In the genomic region with DNA sequence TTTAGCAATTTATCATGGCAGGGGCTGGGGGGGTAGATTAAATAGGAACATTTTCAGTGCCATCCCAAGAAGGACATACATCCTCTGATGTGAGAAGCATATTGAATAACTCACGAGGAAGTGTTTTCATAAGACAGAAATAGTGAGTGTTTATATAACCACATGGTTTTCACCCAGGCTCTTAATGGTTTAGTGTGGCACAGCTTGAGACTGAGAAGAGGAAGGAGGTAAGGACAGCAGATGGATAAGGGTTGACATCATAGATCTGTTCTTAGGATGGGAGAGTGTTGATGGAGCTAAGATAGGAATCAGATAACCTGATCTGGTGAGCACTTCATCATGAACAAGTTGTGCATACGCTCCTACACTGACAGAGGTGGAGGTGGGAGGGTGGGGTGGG, we compare ENCODE assay signal across 24 mouse cellular contexts.
DNase-seq lines count a peak whose midpoint lies in the region; ATAC-seq lines count a peak whose summit lies in the region.
"Had no signal": no experiment of that assay in that cellular context is flagged by ENCODE, and none has a peak within 500 bp of the region (broad histone marks: within the 10 kb centered on the region; RNA-seq: fewer than 3 reads in every experiment).

No protein-coding gene starts in this region.

- no peaks in the 10 kb centered on the region for H3K9me3 ChIP-seq in limb, embryonic 10.5 days (replicated peaks)
- H3K9me3 ChIP-seq: embryonic facial prominence, embryonic 15.5 days; forebrain, embryonic 10.5 days; heart, embryonic 13.5 days; hindbrain, embryonic 12.5 days had no signal

- peaks cover 26% of the 10 kb centered on the region for H3K4me1 ChIP-seq in limb, embryonic 10.5 days
- H3K4me1 ChIP-seq: hindbrain, embryonic 12.5 days had no signal

- ATAC-seq in hematopoietic stem cell, adult 5-6 weeks (replicated peaks in 1 of 2; ENCODE audit: insufficient read depth in 1 of 2, low FRiP score in 2 of 2, low TSS enrichment in 1 of 2, low read depth in 1 of 2, poor library complexity in 2 of 2, severe bottlenecking in 2 of 2): peak; percentile 25 to 46; a peak in 1 of 4 replicates
- ATAC-seq: activated CD4-positive, CD25-positive, alpha-beta regulatory T cell, adult 4 months; forebrain, embryonic 14.5 days; hindbrain, embryonic 16.5 days; inflammation-experienced regulatory T-cells, adult 6 months; Patski had no signal

- peak; percentile 51 for DNase-seq in gastrocnemius, adult 18-20 months (ENCODE audit: low spot score)
- no peak for DNase-seq in gastrocnemius, postnatal 10 days
- DNase-seq in 416B (ENCODE audit: low read depth) (peak; percentile 27), adipocyte (ENCODE audit: low spot score) (no peak)
- DNase-seq in telencephalon, adult 2 months (ENCODE audit: low read depth, low spot score): peak; percentile 52
- no peak for DNase-seq in limb, embryonic 10.5 days (ENCODE audit: low spot score)
- DNase-seq: adrenal gland, adult 2 months; adrenal gland, postnatal 25 days; cerebellum, adult 2 months; cerebellum, postnatal 10 days; embryo, embryonic 11 days; heart, postnatal 36 days had no signal

- H3K36me3 ChIP-seq in limb, embryonic 10.5 days: no peaks in the 10 kb centered on the region
- H3K36me3 ChIP-seq: embryonic facial prominence, embryonic 15.5 days; forebrain, embryonic 10.5 days; heart, embryonic 13.5 days; hindbrain, embryonic 12.5 days had no signal

- H3K27ac ChIP-seq in limb, embryonic 10.5 days: no peak overlapping the region
- H3K27ac ChIP-seq: embryonic facial prominence, embryonic 15.5 days; forebrain, embryonic 10.5 days; heart, embryonic 13.5 days; hindbrain, embryonic 12.5 days had no signal

- WGBS in limb, embryonic 10.5 days: 79% methylated on average over 2 of the region's 2 CpGs

- H3K27me3 ChIP-seq in limb, embryonic 10.5 days (ENCODE audit: low read depth, poor library complexity, severe bottlenecking): no peaks in the 10 kb centered on the region
- H3K27me3 ChIP-seq: CH12.LX; embryonic facial prominence, embryonic 15.5 days; heart, embryonic 13.5 days; hindbrain, embryonic 12.5 days; Patski had no signal

- H3K4me3 ChIP-seq in limb, embryonic 10.5 days: no peak overlapping the region
- H3K4me3 ChIP-seq: embryonic facial prominence, embryonic 15.5 days; erythroblast, embryonic 14.5 days; forebrain, embryonic 10.5 days; heart, embryonic 13.5 days; hindbrain, embryonic 12.5 days had no signal

Comparison
In these comparisons a context has a peak if more than half of its experiments do, and no peak if none do; other contexts are left out.
1. DNase-seq: peak in gastrocnemius, adult 18-20 months (single experiment), 416B (single experiment) and telencephalon, adult 2 months (single experiment); none in gastrocnemius, postnatal 10 days (single experiment), limb, embryonic 10.5 days (single experiment) and adipocyte (single experiment).